Mouse (Mus musculus): ENCODE measurements at regions not wholly inside any gene's neighbourhood (a gene's known extent, or its start where the extent isn't known, plus 50 kb on each side); places are given as distances from the start of the nearest gene placed in this dataset.

GRCm38 (mm10) chr4:22699561-22699960 is 211.4 kb upstream of the Pou3f2 start:
- no peak for TF ChIP-seq MYC (IDR thresholded peaks at IDR 0.05; ENCODE audit: low read depth, low read length)
- no peak overlapping the region for H3K27ac ChIP-seq (ENCODE audit: control insufficient read depth, low read depth, low read length)
- no peak overlapping the region for H3K4me3 ChIP-seq (ENCODE audit: control insufficient read depth in 1 of 2, insufficient read depth in 1 of 2, low read depth in 2 of 2, low read length in 2 of 2)
- no peaks in the 10 kb centered on the region for H3K4me1 ChIP-seq (ENCODE audit: control insufficient read depth in 1 of 2, insufficient read depth in 2 of 2, low read length in 2 of 2)
- no peaks in the 10 kb centered on the region for H3K27me3 ChIP-seq (ENCODE audit: control insufficient read depth in 1 of 2, insufficient read depth in 2 of 2, low read length in 2 of 2)
- H3K9ac ChIP-seq (ENCODE audit: control insufficient read depth, low read depth, low read length, poor library complexity, severe bottlenecking): no peak overlapping the region
- H3K79me2 ChIP-seq (ENCODE audit: control insufficient read depth, insufficient read depth, low read length, poor library complexity): no peaks in the 10 kb centered on the region
- DNase-seq (ENCODE audit: low read depth, low spot score): no peak
- H3K9me3 ChIP-seq (replicated peaks; ENCODE audit: insufficient read depth, low read length): no peaks in the 10 kb centered on the region
- no peaks in the 10 kb centered on the region for H3K36me3 ChIP-seq (ENCODE audit: control insufficient read depth in 1 of 2, insufficient read depth in 2 of 2, low read length in 2 of 2)

- no peak for DNase-seq (ENCODE audit: low read depth, low spot score)
- no peaks in the 10 kb centered on the region for H3K9me3 ChIP-seq (replicated peaks; ENCODE audit: insufficient read depth, low read length)
Measured at GRCm38 (mm10) chr4:22667733-22668381, 179.7 kb upstream of the Pou3f2 start.

GRCm38 (mm10) chr4:22645616-22646015 is 157.4 kb upstream of the Pou3f2 start:
- no peak overlapping the region for H3K9ac ChIP-seq (ENCODE audit: control insufficient read depth, low read depth, low read length, poor library complexity, severe bottlenecking)
- DNase-seq (ENCODE audit: low read depth, low spot score): peak; percentile 17
- H3K4me3 ChIP-seq (ENCODE audit: control insufficient read depth in 1 of 2, insufficient read depth in 1 of 2, low read depth in 2 of 2, low read length in 2 of 2): no peak overlapping the region
- no peaks in the 10 kb centered on the region for H3K36me3 ChIP-seq (ENCODE audit: control insufficient read depth in 1 of 2, insufficient read depth in 2 of 2, low read length in 2 of 2)
- H3K27me3 ChIP-seq (ENCODE audit: control insufficient read depth in 1 of 2, insufficient read depth in 2 of 2, low read length in 2 of 2): no peaks in the 10 kb centered on the region
- no peaks in the 10 kb centered on the region for H3K79me2 ChIP-seq (ENCODE audit: control insufficient read depth, insufficient read depth, low read length, poor library complexity)
- H3K27ac ChIP-seq (ENCODE audit: control insufficient read depth, low read depth, low read length): no peak overlapping the region
- TF ChIP-seq SMC3 (IDR thresholded peaks at IDR 0.05; ENCODE audit: low read depth, low read length) (no peak), MAX (IDR thresholded peaks at IDR 0.05; ENCODE audit: low read length) (no peak), ELF1 (IDR thresholded peaks at IDR 0.05; ENCODE audit: low read depth, low read length) (no peak), ZMIZ1 (IDR thresholded peaks at IDR 0.05; ENCODE audit: low read depth, low read length) (no peak), ZKSCAN1 (IDR thresholded peaks at IDR 0.05; ENCODE audit: low read depth, low read length) (no peak), ZNF384 (IDR thresholded peaks at IDR 0.05; ENCODE audit: low read depth, low read length) (no peak), POLR2AphosphoS5 (IDR thresholded peaks at IDR 0.05; ENCODE audit: borderline replicate concordance, low read depth, low read length) (no peak), RAD21 (IDR thresholded peaks at IDR 0.05; ENCODE audit: low read depth, low read length) (no peak), NRF1 (IDR thresholded peaks at IDR 0.05; ENCODE audit: insufficient read depth, low read depth, low read length, poor library complexity, severe bottlenecking) (no peak), CHD2 (IDR thresholded peaks at IDR 0.05; ENCODE audit: low read length) (no peak), MAFK (IDR thresholded peaks at IDR 0.05; ENCODE audit: borderline replicate concordance, low read depth, low read length) (no peak), RCOR1 (IDR thresholded peaks at IDR 0.05; ENCODE audit: low read depth, low read length) (no peak), CHD1 (IDR thresholded peaks at IDR 0.05; ENCODE audit: low read depth, low read length) (no peak), TAL1 (IDR thresholded peaks at IDR 0.05; ENCODE audit: low read length) (no peak), UBTF (IDR thresholded peaks at IDR 0.05; ENCODE audit: borderline replicate concordance, insufficient read depth, low read depth, low read length) (no peak), BHLHE40 (IDR thresholded peaks at IDR 0.05; ENCODE audit: borderline replicate concordance, low read depth, low read length) (no peak), MYC (IDR thresholded peaks at IDR 0.05; ENCODE audit: low read depth, low read length) (no peak)
- no peaks in the 10 kb centered on the region for H3K9me3 ChIP-seq (replicated peaks; ENCODE audit: insufficient read depth, low read length)
- H3K4me1 ChIP-seq (ENCODE audit: control insufficient read depth in 1 of 2, insufficient read depth in 2 of 2, low read length in 2 of 2): no peaks in the 10 kb centered on the region

More at GRCm38 (mm10) chr4:22667733-22668381, 179.7 kb upstream of the Pou3f2 start:
- Histone ChIP-seq H3K27ac (ENCODE audit: control insufficient read depth, low read depth, low read length) (no peak overlapping the region), H3K9ac (ENCODE audit: control insufficient read depth, low read depth, low read length, poor library complexity, severe bottlenecking) (no peak overlapping the region), H3K27me3 (ENCODE audit: control insufficient read depth in 1 of 2, insufficient read depth in 2 of 2, low read length in 2 of 2) (no peaks in the 10 kb centered on the region), H3K36me3 (ENCODE audit: control insufficient read depth in 1 of 2, insufficient read depth in 2 of 2, low read length in 2 of 2) (no peaks in the 10 kb centered on the region), H3K4me3 (ENCODE audit: control insufficient read depth in 1 of 2, insufficient read depth in 1 of 2, low read depth in 2 of 2, low read length in 2 of 2) (no peak overlapping the region), H3K4me1 (ENCODE audit: control insufficient read depth in 1 of 2, insufficient read depth in 2 of 2, low read length in 2 of 2) (no peaks in the 10 kb centered on the region), H3K79me2 (ENCODE audit: control insufficient read depth, insufficient read depth, low read length, poor library complexity) (no peaks in the 10 kb centered on the region)
- TF ChIP-seq ZC3H11A (IDR thresholded peaks at IDR 0.05; ENCODE audit: low read depth, low read length) (no peak), NELFE (IDR thresholded peaks at IDR 0.05; ENCODE audit: low read depth, low read length) (no peak), NRF1 (IDR thresholded peaks at IDR 0.05; ENCODE audit: insufficient read depth, low read depth, low read length, poor library complexity, severe bottlenecking) (no peak), CHD1 (IDR thresholded peaks at IDR 0.05; ENCODE audit: low read depth, low read length) (no peak), POLR2A (IDR thresholded peaks at IDR 0.05; ENCODE audit: control insufficient read depth in 1 of 2, insufficient read depth in 1 of 2, low read depth in 1 of 2, low read length in 2 of 2, poor library complexity in 1 of 2) (no peak), MEF2A (IDR thresholded peaks at IDR 0.05; ENCODE audit: extremely low read depth, insufficient replicate concordance, low read depth, low read length, poor library complexity, severe bottlenecking) (no peak), UBTF (IDR thresholded peaks at IDR 0.05; ENCODE audit: borderline replicate concordance, insufficient read depth, low read depth, low read length) (no peak), CHD2 (IDR thresholded peaks at IDR 0.05; ENCODE audit: low read length) (no peak), MXI1 (IDR thresholded peaks at IDR 0.05; ENCODE audit: low read depth, low read length) (no peak), POLR2AphosphoS2 (IDR thresholded peaks at IDR 0.05; ENCODE audit: low read length) (no peak), SIN3A (IDR thresholded peaks at IDR 0.05; ENCODE audit: low read length) (no peak)

All from MEL (cell line).